ENCODE assay signal across 9 mouse cellular contexts in the genomic region with DNA sequence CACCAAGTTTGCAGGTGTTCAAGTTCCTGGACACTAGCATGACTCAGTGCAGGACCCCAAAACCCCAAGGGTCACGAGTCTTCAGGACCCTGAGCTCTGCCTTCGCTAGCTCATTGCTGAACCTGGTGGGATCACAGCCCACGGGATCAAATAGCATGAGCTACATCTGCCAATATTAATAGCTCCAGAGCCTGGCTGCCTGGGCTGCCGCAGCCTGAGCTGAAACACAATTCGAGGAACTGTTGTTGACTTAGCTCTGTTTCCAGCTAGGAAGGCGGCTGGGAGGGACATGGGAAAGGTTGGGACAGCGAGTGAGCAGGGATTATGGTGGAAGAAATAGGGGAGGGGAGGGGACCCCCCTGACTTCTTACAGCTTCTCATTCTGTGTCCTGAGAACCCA. TPM values are rescaled to one million over a fixed set of nuclear protein-coding genes. Genes with fewer than 3 reads are reported as not detected.
DNase-seq lines count a peak whose midpoint lies in the region; ATAC-seq and TF ChIP-seq lines count a peak whose summit lies in the region.
"Had no signal": no experiment of that assay in that cellular context is flagged by ENCODE, and none has a peak within 500 bp of the region (broad histone marks: within the 10 kb centered on the region; RNA-seq: fewer than 3 reads in every experiment).

No protein-coding gene starts in this region.

- WGBS in heart, embryonic 14.5 days, result 53% methylated on average over 7 of the region's 7 CpGs
- 77% methylated on average over 7 of the region's 7 CpGs for WGBS in spleen, adult 2 months
- 27% methylated on average over 7 of the region's 7 CpGs for WGBS in limb, embryonic 13.5 days
- 63% methylated on average over 7 of the region's 7 CpGs for WGBS in kidney, adult 2 months

- H3K9me3 ChIP-seq in heart, embryonic 14.5 days (ENCODE audit: control insufficient read depth, low read length), result no peaks in the 10 kb centered on the region
- no peaks in the 10 kb centered on the region for H3K9me3 ChIP-seq in limb, embryonic 13.5 days

- H3K27me3 ChIP-seq in heart, embryonic 14.5 days (ENCODE audit: control insufficient read depth, insufficient read depth, low read length), result no peaks in the 10 kb centered on the region
- H3K27me3 ChIP-seq in spleen, adult 2 months (ENCODE audit: control insufficient read depth, insufficient read depth, low read length), result no peaks in the 10 kb centered on the region
- no peaks in the 10 kb centered on the region for H3K27me3 ChIP-seq in limb, embryonic 13.5 days
- H3K27me3 ChIP-seq in kidney, adult 2 months (replicated peaks; ENCODE audit: control insufficient read depth, insufficient read depth, low read length), result no peaks in the 10 kb centered on the region

- no peak overlapping the region for H3K4me3 ChIP-seq in heart, embryonic 14.5 days (ENCODE audit: control insufficient read depth in 1 of 2, insufficient read depth in 1 of 2, low read depth in 1 of 2, low read length in 2 of 2)
- no peak overlapping the region for H3K4me3 ChIP-seq in spleen, adult 2 months (ENCODE audit: extremely low read depth, insufficient read depth, insufficient read length)
- no peak overlapping the region for H3K4me3 ChIP-seq in limb, embryonic 13.5 days
- H3K4me3 ChIP-seq in kidney, adult 2 months (ENCODE audit: insufficient read depth, low read depth, low read length), result no peak overlapping the region

- H3K4me2 ChIP-seq in heart, embryonic 14.5 days (ENCODE audit: low read length), result no peak overlapping the region
- no peak overlapping the region for H3K4me2 ChIP-seq in limb, embryonic 13.5 days (replicated peaks)

- ATAC-seq in heart, embryonic 14.5 days (ENCODE audit: insufficient number of reproducible peaks, insufficient read depth, low FRiP score, low read depth), result no peak
- ATAC-seq in limb, embryonic 13.5 days (ENCODE audit: low FRiP score, low read depth), result no peak

- peaks cover 5% of the 10 kb centered on the region for H3K36me3 ChIP-seq in heart, embryonic 14.5 days (ENCODE audit: control insufficient read depth, insufficient read depth, low read length)
- H3K36me3 ChIP-seq in spleen, adult 2 months (ENCODE audit: control insufficient read depth, insufficient read depth, low read length), result 0 out of 2 replicates have a peak, but pooled peaks cover 1% of the 10 kb centered on the region
- peaks cover 3% of the 10 kb centered on the region; the same call in 1 of the 2 replicates for H3K36me3 ChIP-seq in limb, embryonic 13.5 days
- no peaks in the 10 kb centered on the region for H3K36me3 ChIP-seq in kidney, adult 2 months (ENCODE audit: control insufficient read depth, insufficient read depth, low read length)

- H3K4me1 ChIP-seq in heart, embryonic 14.5 days (ENCODE audit: control insufficient read depth in 2 of 2, insufficient read depth in 2 of 2, low read length in 2 of 2), result peaks cover 47 to 67% of the 10 kb centered on the region in 2 experiments
- peaks cover 52% of the 10 kb centered on the region for H3K4me1 ChIP-seq in spleen, adult 2 months (ENCODE audit: control insufficient read depth, insufficient read depth, insufficient read length)
- peaks cover 70% of the 10 kb centered on the region for H3K4me1 ChIP-seq in limb, embryonic 13.5 days
- peaks cover 13% of the 10 kb centered on the region for H3K4me1 ChIP-seq in kidney, adult 2 months (ENCODE audit: control insufficient read depth, insufficient read depth, low read length)

- H3K9ac ChIP-seq in heart, embryonic 14.5 days (ENCODE audit: low read length), result peak overlapping the region; percentile 5; the same call in 1 of the 2 replicates
- H3K9ac ChIP-seq in limb, embryonic 13.5 days, result no peak overlapping the region

- no peak for DNase-seq in heart, adult 18-20 months
- DNase-seq in spleen, adult 2 months (ENCODE audit: low read depth in 1 of 2, low spot score in 2 of 2), result no peak
- DNase-seq in spleen, adult 12 weeks (ENCODE audit: low spot score), result no peak
- no peak for DNase-seq in kidney, adult 2 months
- DNase-seq in frontal cortex, adult 2 months (ENCODE audit: extremely low spot score in 1 of 2, low spot score in 1 of 2), result no peak
- DNase-seq: kidney, adult 18-20 months; thymus, adult 18-20 months had no signal

- H3K27ac ChIP-seq in heart, embryonic 14.5 days (replicated peaks in 1 of 2; ENCODE audit: control insufficient read depth in 1 of 2, insufficient read depth in 1 of 2, low read depth in 2 of 2, low read length in 2 of 2), result no peak overlapping the region; a peak in 1 of 4 replicates
- 0 out of 2 replicates have a peak overlapping the region, but pooled peaks have one; percentile 14 for H3K27ac ChIP-seq in spleen, adult 2 months (ENCODE audit: insufficient read depth, low read length)
- peak overlapping the region; percentile 63; the same call in 1 of the 2 replicates for H3K27ac ChIP-seq in limb, embryonic 13.5 days
- no peak overlapping the region for H3K27ac ChIP-seq in kidney, adult 2 months (ENCODE audit: insufficient read depth, low read depth, low read length)

- no peak for TF ChIP-seq POLR2A in spleen, adult 2 months (IDR thresholded peaks at IDR 0.05; ENCODE audit: low read depth, low read length)
- no peak for TF ChIP-seq POLR2A in kidney, adult 2 months (IDR thresholded peaks at IDR 0.05; ENCODE audit: low read depth, low read length)

- no peak for TF ChIP-seq CTCF in spleen, adult 2 months (IDR thresholded peaks at IDR 0.05; ENCODE audit: extremely low read depth, insufficient read depth, insufficient read length, insufficient replicate concordance)
- no peak for TF ChIP-seq CTCF in kidney, adult 2 months (conservative IDR thresholded peaks at IDR 0.05; ENCODE audit: insufficient read depth, insufficient read length, low read depth, low read length)

RNA-seq across cellular contexts. Expression of a gene that starts 23.8 kb away (rescaled TPM):
- polyA plus RNA-seq in heart, embryonic 14.5 days (2014; fragmentation: Nextera tagmentation; extraction: Ambion mirVana), result 26.9 and 28.6 TPM in 2 replicates
- 10 to 100 TPM; 38.6 to 42.3 TPM for total RNA-seq in heart, adult 18-20 months (2021)
- 29.9 and 32.4 TPM in 2 replicates for polyA plus RNA-seq in spleen, adult 2 months (2012; rRNA removed)
- polyA plus RNA-seq in limb, embryonic 13.5 days (2015; fragmentation: Nextera tagmentation; extraction: Ambion mirVana), result 19.3 and 20.1 TPM in 2 replicates
- polyA plus RNA-seq in kidney, adult 2 months (2012; rRNA removed), result 85.8 and 87.3 TPM in 2 replicates
- polyA plus RNA-seq in frontal cortex, adult 2 months (2012; rRNA removed), result 49.0 and 50.3 TPM in 2 replicates

RNA-seq across cellular contexts. Expression of a gene that starts 48.5 kb away (rescaled TPM):
- polyA plus RNA-seq in heart, embryonic 14.5 days (2014; fragmentation: Nextera tagmentation; extraction: Ambion mirVana), result 0.70 and 2.4 TPM in 2 replicates
- 100 to 1,000 TPM; 158 to 190 TPM for total RNA-seq in heart, adult 18-20 months (2021)
- 152 and 168 TPM in 2 replicates for polyA plus RNA-seq in spleen, adult 2 months (2012; rRNA removed)
- 75.9 and 77.0 TPM in 2 replicates for polyA plus RNA-seq in limb, embryonic 13.5 days (2015; fragmentation: Nextera tagmentation; extraction: Ambion mirVana)
- polyA plus RNA-seq in kidney, adult 2 months (2012; rRNA removed), result 21.1 and 21.6 TPM in 2 replicates
- polyA plus RNA-seq in frontal cortex, adult 2 months (2012; rRNA removed), result 46.3 and 53.3 TPM in 2 replicates

Comparison
In these comparisons a context has a peak if more than half of its experiments do, and no peak if none do; other contexts are left out.
1. H3K27ac ChIP-seq: peak in spleen, adult 2 months (single experiment) and limb, embryonic 13.5 days (single experiment); none in heart, embryonic 14.5 days (0 of 2) and kidney, adult 2 months (single experiment).